12 mouse cellular contexts compared by ENCODE assay signal in the genomic region with DNA sequence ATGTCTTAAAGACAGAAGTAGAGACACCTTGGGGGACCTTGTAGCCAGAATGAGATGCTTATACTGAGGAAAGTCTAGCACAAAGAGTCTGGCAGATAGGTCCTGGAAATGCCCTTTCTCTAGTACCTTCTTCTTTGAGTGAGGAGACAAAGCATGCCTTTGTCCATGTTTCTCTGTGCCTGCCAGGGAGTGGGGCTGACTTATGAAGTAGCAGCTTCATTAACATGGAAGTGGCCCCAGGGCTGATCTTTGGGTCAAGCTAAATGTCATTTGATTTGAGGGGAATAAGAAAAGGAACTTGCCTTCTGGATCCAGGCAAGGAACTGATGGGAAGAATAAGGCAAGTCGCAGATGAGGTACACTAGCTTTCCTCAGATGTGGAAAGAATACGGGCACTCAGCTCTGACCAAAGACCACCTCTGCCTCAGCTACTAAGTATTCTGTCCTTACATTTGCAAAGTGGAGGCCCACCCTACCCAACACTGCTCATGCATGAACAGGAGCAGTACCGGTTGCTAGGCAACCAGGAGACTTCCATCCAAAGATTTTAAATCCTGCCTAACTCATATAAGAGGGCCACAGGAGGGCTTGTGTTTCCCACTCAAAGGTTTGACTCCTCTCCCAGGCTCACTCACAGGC.
A peak's percentile ranks its signal among the peaks of the same experiment; 100 is the strongest.
DNase-seq lines count a peak whose midpoint lies in the region; ATAC-seq lines count a peak whose summit lies in the region.
"Had no signal": no experiment of that assay in that cellular context is flagged by ENCODE, and none has a peak within 500 bp of the region (broad histone marks: within the 10 kb centered on the region; RNA-seq: fewer than 3 reads in every experiment).

No protein-coding gene starts in this region.

- H3K27me3 ChIP-seq in kidney, embryonic 14.5 days (ENCODE audit: control insufficient read depth, insufficient read depth, low read length): no peaks in the 10 kb centered on the region
- no peaks in the 10 kb centered on the region for H3K27me3 ChIP-seq in embryonic facial prominence, embryonic 11.5 days (ENCODE audit: control insufficient read depth, insufficient read depth, low read length)
- no peaks in the 10 kb centered on the region for H3K27me3 ChIP-seq in hindbrain, embryonic 14.5 days (ENCODE audit: control insufficient read depth, insufficient read depth, low read length)
- H3K27me3 ChIP-seq in neural tube, embryonic 12.5 days (replicated peaks): no peaks in the 10 kb centered on the region
- H3K27me3 ChIP-seq: limb, embryonic 13.5 days had no signal

- H3K9me3 ChIP-seq in kidney, embryonic 14.5 days (ENCODE audit: control insufficient read depth, low read length): no peaks in the 10 kb centered on the region
- no peaks in the 10 kb centered on the region for H3K9me3 ChIP-seq in embryonic facial prominence, embryonic 11.5 days (replicated peaks; ENCODE audit: control insufficient read depth, low read length)
- no peaks in the 10 kb centered on the region for H3K9me3 ChIP-seq in hindbrain, embryonic 14.5 days (ENCODE audit: control insufficient read depth, low read length)
- H3K9me3 ChIP-seq in neural tube, embryonic 12.5 days: no peaks in the 10 kb centered on the region
- H3K9me3 ChIP-seq: limb, embryonic 13.5 days had no signal

- no peaks in the 10 kb centered on the region for H3K4me1 ChIP-seq in kidney, embryonic 14.5 days (ENCODE audit: control insufficient read depth, insufficient read depth, low read length)
- H3K4me1 ChIP-seq in embryonic facial prominence, embryonic 11.5 days (ENCODE audit: control insufficient read depth, insufficient read depth, low read length): no peaks in the 10 kb centered on the region
- H3K4me1 ChIP-seq in hindbrain, embryonic 14.5 days (replicated peaks; ENCODE audit: control insufficient read depth, insufficient read depth, low read length): 0 out of 2 replicates have a peak, but pooled peaks cover 3% of the 10 kb centered on the region
- 0 out of 2 replicates have a peak, but pooled peaks cover 7% of the 10 kb centered on the region for H3K4me1 ChIP-seq in neural tube, embryonic 12.5 days
- H3K4me1 ChIP-seq: limb, embryonic 13.5 days had no signal

- no peak for DNase-seq in kidney, postnatal 4 days
- DNase-seq in embryonic facial prominence, embryonic 11.5 days (ENCODE audit: low spot score): peak; percentile 21
- DNase-seq in hindbrain, embryonic 14.5 days (ENCODE audit: low spot score): peak; percentile 46
- no peak for DNase-seq in gastrocnemius, adult 18-20 months (ENCODE audit: low spot score)
- DNase-seq in adipocyte (ENCODE audit: low spot score): no peak
- no peak for DNase-seq in gastrocnemius, adult 8-10 months (ENCODE audit: low spot score in 2 of 2)
- DNase-seq: gastrocnemius, postnatal 14 days; thymus, postnatal 4 days had no signal

- H3K36me3 ChIP-seq in kidney, embryonic 14.5 days (ENCODE audit: control insufficient read depth, insufficient read depth, low read length): no peaks in the 10 kb centered on the region
- H3K36me3 ChIP-seq in embryonic facial prominence, embryonic 11.5 days (replicated peaks; ENCODE audit: control insufficient read depth, insufficient read depth, low read depth, low read length): no peaks in the 10 kb centered on the region
- no peaks in the 10 kb centered on the region for H3K36me3 ChIP-seq in hindbrain, embryonic 14.5 days (replicated peaks; ENCODE audit: control insufficient read depth, insufficient read depth)
- no peaks in the 10 kb centered on the region for H3K36me3 ChIP-seq in neural tube, embryonic 12.5 days
- H3K36me3 ChIP-seq: limb, embryonic 13.5 days had no signal

- H3K9ac ChIP-seq in kidney, embryonic 14.5 days (ENCODE audit: low read depth, low read length): no peak overlapping the region
- H3K9ac ChIP-seq in embryonic facial prominence, embryonic 11.5 days (replicated peaks; ENCODE audit: low read length): no peak overlapping the region
- H3K9ac ChIP-seq in hindbrain, embryonic 14.5 days: no peak overlapping the region
- H3K9ac ChIP-seq in neural tube, embryonic 12.5 days: no peak overlapping the region
- H3K9ac ChIP-seq: limb, embryonic 13.5 days had no signal

- peak; percentile 93 for ATAC-seq in kidney, embryonic 14.5 days (ENCODE audit: low FRiP score, low TSS enrichment)
- peak; percentile 68 for ATAC-seq in embryonic facial prominence, embryonic 11.5 days (replicated peaks; ENCODE audit: insufficient number of reproducible peaks, low FRiP score, low TSS enrichment, low read depth)
- peak; percentile 91 for ATAC-seq in hindbrain, embryonic 14.5 days (ENCODE audit: low FRiP score)
- peak; percentile 92 for ATAC-seq in neural tube, embryonic 12.5 days (ENCODE audit: low FRiP score, low read depth)

- H3K4me2 ChIP-seq in kidney, embryonic 14.5 days (replicated peaks; ENCODE audit: low read depth, low read length): no peak overlapping the region
- no peak overlapping the region for H3K4me2 ChIP-seq in embryonic facial prominence, embryonic 11.5 days (ENCODE audit: low read depth, low read length)
- no peak overlapping the region for H3K4me2 ChIP-seq in hindbrain, embryonic 14.5 days (replicated peaks)
- H3K4me2 ChIP-seq in neural tube, embryonic 12.5 days (replicated peaks): no peak overlapping the region
- H3K4me2 ChIP-seq: limb, embryonic 13.5 days had no signal

- WGBS in kidney, embryonic 14.5 days: 74% methylated on average over 3 of the region's 3 CpGs
- WGBS in embryonic facial prominence, embryonic 11.5 days: 54% methylated on average over 3 of the region's 3 CpGs
- 28% methylated on average over 3 of the region's 3 CpGs for WGBS in hindbrain, embryonic 14.5 days
- 54% methylated on average over 3 of the region's 3 CpGs for WGBS in neural tube, embryonic 12.5 days

- no peak overlapping the region for H3K27ac ChIP-seq in kidney, embryonic 14.5 days (ENCODE audit: low read depth, low read length)
- H3K27ac ChIP-seq in embryonic facial prominence, embryonic 11.5 days (replicated peaks; ENCODE audit: low read depth, low read length): no peak overlapping the region
- no peak overlapping the region for H3K27ac ChIP-seq in hindbrain, embryonic 14.5 days
- H3K27ac ChIP-seq in neural tube, embryonic 12.5 days: no peak overlapping the region
- H3K27ac ChIP-seq: limb, embryonic 13.5 days; macrophage had no signal

- no peak overlapping the region for H3K4me3 ChIP-seq in kidney, embryonic 14.5 days (ENCODE audit: low read length)
- no peak overlapping the region for H3K4me3 ChIP-seq in embryonic facial prominence, embryonic 11.5 days (ENCODE audit: low read depth, low read length)
- H3K4me3 ChIP-seq in hindbrain, embryonic 14.5 days (replicated peaks; ENCODE audit: low read length): no peak overlapping the region
- no peak overlapping the region for H3K4me3 ChIP-seq in neural tube, embryonic 12.5 days
- H3K4me3 ChIP-seq: limb, embryonic 13.5 days had no signal

Comparison
In these comparisons a context has a peak if more than half of its experiments do, and no peak if none do; other contexts are left out.
1. DNase-seq: peak in embryonic facial prominence, embryonic 11.5 days (single experiment) and hindbrain, embryonic 14.5 days (single experiment); none in kidney, postnatal 4 days (0 of 2), gastrocnemius, adult 18-20 months (single experiment), adipocyte (single experiment) and gastrocnemius, adult 8-10 months (0 of 2).
2. Peak in every context shown above with its lines, with median percentiles within 50 percentile points of each other: ATAC-seq.